Mouse (Mus musculus): ENCODE measurements around the gene Harbi1.

The Harbi1 gene

DNA sequence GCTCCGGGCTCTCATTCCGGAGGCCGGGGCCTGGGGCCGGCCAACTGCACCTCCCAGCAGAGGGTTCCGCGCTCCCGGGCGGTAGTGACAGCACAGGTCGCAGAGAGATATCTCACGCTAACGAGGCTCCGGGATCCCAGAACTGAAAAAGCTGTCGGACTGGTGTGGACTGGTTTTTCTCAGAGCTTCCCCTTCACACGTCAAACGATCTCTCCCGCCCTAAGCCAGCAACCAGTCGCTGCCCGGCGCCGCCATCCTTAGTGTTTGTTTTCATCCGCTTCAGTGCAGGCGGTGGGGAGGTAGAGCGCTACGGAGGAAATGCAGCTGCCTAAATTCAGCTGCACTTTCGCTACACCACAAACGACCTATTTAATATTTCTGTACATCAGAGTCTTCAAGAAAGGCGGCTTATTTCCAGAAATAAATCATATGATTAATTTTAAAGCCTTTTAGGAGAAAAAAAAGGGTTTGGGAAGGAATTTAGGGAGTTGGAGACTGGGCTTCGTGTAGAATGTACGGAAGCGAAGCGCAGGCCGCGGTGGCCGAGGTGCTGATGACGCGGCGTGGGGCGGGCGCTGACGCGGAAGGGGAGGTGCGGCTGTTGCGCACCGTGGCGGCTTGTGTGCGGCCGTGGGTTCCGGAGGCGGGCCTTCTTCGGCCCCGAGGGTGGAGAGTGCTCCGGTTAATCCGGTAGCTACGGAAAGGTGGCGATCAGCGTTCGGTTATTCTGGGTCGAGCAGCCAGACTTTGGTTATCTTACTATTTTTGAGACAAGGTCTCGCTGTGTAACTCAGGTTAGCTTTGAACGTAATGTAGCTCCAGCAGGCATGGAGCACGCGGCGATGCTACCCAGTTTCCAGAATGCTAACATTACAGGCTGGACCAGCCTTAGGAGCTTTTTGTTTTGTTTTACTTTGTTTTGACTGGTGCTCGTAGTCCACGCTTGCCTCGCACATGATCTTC, at the start of gene Harbi1, which contains the start of gene Atg13:
TSS of gene Harbi1 (plus strand) at position 581 of the 963 bp plus-strand sequence.
TSS of gene Atg13 (minus strand) at position 305 of the 963 bp plus-strand sequence.
- DNase-seq, result peak; percentile 95 to 96

DNA sequence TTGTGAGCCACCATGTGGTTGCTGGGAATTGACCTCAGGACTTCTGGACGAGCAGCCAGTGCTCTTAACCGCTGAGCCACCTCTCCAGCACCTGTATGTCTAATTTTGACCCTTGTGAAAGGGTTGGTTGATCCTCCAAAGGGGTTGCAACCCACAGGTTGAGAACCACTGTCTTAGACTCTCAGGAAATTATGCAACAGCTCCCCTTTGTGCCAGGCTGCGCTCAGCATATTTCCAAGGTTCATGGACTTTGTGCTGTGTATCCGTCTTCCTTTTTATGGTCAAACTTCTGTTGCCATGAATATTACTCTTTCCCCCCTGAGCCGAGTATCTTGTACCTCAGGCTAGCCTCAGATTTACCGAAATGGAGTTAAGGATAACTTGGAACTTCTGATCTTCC, 49.7 kb upstream of the Harbi1 start:
- DNase-seq, result no peak

DNA sequence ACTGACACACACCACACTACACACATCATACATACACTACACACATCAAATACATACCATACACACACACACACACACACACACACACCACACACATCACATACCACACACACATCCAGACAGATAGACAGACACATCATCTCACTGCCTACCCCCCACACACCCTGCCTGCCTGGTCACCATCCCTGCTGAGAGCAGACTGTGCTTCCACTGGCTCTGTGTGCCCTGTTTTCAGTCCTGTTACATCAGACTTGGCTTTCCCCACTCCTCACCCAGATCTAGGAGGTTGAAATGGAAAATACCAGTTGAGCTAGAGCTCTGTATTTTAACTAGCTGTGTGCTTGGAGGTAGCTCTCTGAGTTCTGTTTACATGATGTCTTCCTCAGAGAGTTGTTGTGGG, 45.9 kb upstream of the Harbi1 start:
- DNase-seq, result no peak

DNA sequence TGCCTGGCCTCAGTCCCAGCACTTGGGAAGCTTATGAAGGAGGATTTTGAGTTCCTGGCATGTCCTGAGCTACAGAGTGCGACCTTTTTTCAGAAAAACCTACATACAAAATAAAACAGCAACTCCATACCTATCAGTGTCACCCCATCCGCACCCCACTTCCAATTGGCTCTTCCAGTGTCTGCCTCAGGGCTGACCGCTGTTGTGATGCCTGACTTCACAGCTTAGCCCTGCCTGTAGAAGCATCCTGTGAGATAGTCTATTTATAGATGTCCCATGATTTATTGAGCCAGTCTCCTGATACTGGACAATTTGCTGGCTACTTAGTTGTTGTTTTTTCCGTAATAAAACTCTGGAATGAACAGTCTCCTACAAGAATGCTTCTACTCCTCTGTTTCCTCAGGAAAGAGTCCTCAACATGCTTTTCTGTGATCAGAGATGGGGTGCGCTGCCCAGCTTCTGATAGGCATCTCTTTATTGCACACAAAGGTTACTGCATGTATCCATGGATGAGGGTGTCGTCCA, 44.2 kb upstream of the Harbi1 start:
- no peak for DNase-seq

DNA sequence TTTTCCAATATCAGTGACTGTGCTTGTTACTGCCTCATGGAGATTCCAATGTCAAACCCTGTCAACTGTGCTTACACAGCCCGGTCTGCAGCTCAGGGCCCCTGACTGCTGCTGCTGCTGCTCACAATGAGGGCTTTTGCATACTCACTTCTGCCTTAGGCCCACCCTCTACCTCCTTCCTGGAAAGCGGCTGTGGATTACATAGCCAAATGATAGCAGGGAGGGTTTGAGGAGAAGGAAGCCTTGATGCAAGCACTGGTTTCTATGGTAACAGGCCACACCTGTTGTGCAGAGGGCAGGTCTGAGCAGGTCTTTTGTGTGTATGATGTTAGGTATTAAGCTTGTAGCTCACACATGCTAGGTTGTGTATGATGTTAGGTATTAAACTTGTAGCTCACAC, 42.9 kb upstream of the Harbi1 start:
- DNase-seq, result no peak

DNA sequence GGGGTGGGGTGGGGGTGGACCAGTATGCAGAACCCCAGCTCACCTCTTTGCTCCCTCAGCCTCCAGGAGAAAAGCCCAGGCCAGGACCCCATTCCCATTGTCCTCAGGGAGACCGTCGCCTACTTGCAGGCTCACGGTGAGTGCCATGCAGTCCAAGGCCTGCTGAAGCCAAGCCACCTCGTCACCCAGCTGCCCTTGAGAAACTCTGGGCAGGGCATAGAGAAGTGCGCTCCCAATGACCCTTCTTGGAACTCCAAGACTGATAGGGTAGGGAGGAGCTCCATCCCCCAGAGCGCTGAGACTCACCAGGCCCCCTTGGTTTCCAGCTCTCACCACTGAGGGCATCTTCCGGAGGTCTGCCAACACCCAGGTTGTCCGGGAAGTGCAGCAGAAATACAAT, 41.3 kb upstream of the Harbi1 start:
- DNase-seq, result no peak

DNA sequence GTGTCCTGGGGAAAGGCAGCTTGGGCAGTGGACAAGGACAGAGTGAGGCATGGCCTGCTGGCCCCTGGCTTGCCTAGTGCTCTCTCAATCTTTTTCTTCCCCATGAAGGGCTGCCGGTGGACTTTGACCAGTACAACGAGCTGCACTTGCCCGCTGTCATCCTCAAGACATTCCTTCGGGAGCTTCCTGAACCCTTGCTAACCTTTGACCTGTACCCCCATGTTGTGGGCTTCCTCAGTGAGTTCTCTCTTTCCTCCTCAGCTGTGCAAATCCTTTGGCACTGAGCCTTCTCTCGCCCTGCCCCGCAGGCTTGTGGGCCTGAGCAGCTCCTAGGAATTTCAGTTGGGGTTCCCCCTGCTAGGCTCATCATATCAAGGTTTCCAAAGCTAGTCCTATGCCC, 40.6 kb upstream of the Harbi1 start:
- no peak for DNase-seq

DNA sequence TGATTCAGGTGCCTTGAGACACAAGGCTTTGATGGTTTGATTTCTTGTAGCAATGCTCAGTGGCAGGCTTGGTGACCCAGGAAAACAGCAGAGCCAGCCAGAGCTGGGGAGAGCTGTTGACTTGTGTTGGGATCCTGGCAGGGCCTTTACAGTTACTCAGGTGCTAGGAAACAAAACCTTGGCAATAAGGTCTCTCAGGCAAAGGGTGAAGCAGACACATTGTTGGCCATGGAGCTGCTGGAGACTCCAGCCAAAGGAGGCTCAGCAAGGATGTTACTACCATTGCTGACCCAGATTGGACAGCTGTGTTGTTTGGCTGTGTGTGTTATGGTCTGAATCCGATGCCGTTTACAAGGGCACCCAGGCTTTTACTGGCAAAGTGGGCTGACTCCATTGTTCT, 37.1 kb upstream of the Harbi1 start:
- DNase-seq, result no peak

DNA sequence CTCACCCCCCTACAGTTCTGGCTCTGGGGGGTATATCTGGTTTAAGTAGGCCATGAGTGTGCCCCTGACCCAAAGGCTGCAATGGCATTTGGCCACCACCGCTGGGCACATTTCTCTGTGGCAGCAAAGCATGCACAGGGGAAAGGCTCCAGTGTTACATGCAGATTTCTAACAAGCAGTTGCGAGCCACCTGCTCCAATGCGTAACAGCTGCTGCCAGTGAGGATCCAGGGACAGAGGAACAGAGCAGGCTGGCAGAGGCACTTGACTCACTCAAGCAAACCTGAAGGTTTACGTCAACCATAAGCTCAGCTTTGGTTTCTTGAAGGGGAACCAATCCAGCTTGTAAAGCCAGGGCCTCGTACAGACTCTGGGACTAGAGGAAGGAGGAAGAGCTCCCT, 35.8 kb upstream of the Harbi1 start:
- no peak for DNase-seq

DNA sequence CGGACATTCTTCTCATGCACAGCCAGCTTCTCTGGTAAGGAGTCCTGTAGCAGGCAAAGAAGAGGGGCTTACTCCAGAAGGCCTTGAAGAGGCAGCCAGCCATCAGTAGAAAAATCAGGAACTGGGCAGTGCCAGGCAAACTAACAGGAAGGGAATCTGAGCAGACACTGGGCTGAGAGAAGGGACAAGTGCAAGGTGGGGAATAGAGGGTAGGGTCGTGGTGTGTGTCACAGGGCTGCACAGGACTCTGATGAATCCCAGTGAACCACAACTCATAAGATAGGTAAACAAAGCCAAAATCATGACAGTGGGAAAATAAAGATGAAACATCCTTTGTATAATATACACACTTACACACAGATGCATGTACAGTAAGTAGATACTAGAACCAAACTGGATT, 34.2 kb upstream of the Harbi1 start:
- DNase-seq, result no peak

DNA sequence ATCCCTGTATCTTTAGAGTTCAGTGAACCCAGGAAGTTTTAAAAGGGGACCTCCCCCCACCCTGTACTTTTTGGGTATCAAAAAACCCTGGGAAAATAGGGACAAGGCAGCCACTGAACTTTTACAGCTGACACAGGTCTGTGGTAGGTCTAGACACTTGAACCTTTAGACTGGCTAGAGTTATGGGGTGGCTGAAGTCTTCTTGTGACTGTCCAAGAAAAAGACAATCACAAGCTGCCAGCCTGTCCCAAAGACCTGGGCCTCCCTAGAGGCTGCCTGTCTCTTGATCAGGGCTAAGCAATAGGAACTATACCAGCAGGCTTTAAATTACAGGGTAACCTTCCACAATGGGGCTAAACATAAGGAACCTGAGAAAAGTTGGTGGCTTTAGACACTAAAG, 33.7 kb upstream of the Harbi1 start:
- no peak for DNase-seq

DNA sequence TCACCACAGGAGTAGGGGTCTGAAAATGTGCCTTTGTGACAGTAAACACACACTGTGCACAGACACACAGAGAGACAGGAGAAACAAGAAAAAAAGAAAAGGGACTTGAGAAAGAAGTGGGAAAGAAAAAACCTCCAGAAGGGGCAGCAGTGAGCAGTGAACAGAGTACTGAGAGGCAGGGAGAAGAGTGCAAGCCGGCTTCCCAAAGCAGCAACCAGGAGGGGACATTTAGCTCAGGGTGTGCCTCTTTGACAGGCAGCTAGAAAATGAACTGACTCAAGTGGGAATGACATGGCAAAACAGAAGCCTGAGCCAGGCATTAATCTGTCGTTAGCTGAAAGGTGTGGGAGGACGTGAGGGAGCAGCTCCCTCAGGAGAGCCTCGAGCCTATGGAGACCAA, 27.8 kb upstream of the Harbi1 start:
- DNase-seq, result peak; percentile 56 to 71

DNA sequence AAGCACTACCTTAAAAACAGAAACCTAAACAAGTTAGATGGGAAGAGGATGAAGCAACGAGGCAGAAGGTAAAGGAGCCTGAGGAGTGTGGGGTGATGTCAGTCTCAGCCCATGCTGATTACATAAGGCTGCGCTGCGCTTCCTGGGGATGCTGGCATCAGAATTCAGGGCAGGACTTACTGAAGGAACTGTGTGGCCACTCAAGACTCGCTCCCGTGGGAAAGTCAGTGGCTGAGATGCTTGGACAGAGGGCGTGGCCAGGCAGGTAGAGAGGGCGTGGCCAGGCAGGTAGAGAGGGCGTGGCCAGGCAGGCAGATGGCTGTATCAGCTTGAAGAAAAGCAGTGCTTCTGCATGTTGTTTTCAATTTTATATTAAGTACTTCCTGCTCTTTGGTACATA, 26.7 kb upstream of the Harbi1 start:
- no peak for DNase-seq

DNA sequence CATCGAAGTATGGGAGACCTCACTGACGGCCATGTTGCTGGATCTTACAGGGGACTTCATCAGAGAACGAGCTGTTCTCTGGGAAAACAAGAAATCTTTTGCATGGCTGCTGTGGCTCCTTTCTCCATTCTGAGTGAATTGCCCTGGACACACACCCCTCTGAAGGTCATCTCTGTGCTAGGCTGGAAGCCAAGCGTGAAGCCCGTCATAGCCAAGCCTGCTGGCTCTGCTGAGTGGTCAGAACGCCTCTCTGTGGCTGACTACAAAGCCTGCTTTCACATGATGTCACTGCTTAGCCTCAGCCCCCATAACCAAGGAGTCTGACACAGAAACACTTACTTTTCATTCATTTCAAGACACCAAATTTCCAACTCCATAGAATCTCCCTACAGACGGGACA, 21.2 kb upstream of the Harbi1 start:
- DNase-seq, result no peak

DNA sequence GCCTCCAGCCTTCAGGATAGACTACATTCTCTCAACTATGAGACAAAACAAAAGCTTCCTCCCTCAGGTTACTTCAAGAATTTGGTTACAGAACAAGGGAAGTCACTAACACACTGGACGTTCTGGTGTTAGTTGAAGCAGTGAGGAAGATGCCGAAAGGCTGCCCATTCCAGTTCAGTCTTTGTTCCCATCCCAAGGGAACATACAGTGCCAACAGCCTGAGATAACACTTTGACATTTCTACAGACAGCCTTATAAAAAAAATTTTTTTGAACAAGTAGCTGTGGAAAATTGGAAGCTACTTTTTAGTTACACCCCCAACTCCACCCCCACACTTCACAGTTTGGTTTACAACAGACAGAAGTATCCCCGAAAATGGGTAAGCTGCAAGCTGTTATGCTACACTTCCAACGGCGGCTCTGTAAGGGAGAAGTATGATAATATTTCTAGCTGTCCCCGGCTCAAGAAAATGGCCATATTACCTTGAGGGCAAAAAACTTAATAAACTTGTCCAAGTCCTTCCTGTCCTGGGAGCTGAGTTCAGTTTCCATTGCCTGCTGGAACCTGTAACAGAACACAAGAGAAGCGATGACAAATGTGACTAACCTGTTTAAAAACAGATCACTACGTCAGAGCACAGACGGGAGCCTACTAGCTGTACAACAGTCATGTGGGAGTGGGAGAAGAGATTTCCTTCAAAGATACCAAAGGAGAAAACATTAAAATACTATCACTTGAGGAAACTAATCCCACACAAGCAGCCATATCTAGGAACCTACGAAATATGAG, 15.0 kb upstream of the Harbi1 start:
- no peak for DNase-seq

DNA sequence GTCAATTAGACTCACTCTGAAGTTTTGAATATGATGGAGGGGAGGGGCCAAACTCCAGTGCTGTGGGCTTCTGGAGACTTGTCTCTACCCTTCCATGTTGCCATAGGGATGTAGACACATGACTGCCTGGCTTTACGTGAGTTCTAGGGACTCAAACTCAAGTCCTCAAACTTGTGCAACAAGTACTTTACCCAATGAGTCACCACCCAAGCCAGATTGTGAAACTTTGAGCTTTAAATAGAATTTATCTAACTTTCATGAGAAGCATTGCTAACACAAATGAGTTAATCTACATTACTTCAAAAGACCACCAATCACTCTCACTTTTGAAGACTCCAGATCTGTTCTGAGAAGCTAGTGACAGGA, 14.4 kb upstream of the Harbi1 start:
- no peak for DNase-seq

DNA sequence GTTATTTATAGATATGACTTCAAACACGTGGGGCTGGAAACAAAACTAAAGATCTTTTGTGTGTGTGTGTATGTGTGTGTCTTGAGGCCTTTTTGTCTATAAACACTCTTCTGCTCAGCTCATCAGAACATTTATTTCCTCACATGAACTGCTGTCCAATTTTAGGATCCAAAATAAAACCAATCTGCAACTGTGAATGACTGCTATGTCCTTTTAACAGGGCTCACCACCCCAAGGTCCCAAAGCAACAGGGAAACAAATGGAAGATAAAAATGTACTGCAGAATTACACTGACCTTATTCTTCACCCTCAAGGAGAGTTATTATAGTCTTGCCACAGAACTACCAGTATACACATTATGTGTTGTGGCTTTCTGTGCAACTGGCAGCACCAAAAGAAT, 11.4 kb upstream of the Harbi1 start:
- no peak for DNase-seq

DNA sequence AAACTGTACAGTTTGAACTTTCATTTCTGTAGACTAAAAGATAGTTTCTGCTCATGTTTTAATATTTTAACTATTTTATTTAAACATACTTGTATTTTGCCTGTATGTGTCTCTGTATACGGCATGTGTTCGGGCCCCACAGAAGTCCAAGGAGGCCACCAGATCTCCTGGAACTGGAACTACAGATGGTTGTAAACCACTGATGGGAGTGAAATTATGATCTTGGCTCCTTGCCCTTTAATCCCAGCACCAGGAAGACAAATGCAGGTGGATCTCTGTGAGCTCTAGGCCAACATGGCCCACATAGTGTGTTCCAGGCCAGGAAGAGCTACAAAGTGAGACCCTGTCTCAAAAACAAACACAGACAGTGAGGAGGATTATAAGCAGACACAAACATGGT, 9.3 kb upstream of the Harbi1 start:
- DNase-seq, result no peak

DNA sequence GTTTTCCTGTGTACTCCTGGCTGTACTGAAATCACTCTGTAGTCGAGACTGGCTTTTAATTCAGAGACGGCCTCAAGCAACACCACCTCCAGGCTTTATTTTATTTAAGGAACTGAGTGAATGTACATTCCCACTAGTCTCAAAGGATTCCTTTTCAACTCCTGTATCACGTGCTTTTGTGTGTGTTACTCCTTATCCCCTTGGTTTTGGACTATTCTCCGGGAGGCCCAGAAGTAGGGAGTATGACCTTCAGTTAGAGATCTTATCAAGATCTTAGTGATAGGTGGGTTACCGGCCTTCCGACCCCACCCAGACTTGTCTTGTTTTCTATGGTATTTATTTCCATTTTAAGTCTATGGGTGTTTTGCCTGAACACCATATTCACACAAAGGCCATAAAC, 4.9 kb upstream of the Harbi1 start:
- no peak for DNase-seq

DNA sequence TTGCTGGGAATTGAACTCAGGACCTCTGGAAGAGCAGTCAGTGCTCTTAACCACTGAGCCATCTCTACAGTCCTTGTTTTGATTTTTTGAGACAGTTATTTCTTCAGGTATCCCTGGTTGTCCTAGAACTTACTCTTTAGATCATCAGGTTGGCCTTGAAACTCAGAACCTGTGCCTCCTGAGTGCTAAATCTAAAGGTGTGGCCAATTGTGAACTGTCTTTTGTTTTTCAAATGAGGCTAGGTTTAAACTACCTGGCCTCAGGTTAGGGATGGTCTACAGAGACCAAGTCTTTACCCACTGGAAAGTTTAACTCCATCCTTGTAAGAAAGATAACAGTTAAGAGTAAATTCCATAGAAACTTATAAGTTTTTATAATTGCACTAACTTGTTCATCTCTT, 4.2 kb upstream of the Harbi1 start:
- no peak for DNase-seq

DNA sequence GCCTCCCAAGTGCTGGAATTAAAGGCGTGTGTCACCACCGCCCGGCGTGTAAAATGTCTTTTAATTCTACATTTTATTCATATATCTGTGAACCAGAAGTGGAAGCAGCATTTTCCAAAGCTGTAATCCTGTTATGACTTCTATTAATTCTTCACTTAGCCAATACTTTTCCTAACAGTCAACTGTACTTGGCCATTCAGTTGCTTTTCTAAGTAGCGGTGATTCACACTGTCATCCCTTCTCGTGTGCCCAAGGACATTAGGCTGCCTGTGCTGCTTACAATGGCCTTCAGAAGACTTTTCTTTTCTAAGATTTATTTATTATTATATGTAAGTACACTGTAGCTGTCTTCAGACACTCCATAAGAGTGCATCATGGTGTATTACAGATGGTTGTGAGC, 2.3 kb upstream of the Harbi1 start:
- DNase-seq, result no peak

DNA sequence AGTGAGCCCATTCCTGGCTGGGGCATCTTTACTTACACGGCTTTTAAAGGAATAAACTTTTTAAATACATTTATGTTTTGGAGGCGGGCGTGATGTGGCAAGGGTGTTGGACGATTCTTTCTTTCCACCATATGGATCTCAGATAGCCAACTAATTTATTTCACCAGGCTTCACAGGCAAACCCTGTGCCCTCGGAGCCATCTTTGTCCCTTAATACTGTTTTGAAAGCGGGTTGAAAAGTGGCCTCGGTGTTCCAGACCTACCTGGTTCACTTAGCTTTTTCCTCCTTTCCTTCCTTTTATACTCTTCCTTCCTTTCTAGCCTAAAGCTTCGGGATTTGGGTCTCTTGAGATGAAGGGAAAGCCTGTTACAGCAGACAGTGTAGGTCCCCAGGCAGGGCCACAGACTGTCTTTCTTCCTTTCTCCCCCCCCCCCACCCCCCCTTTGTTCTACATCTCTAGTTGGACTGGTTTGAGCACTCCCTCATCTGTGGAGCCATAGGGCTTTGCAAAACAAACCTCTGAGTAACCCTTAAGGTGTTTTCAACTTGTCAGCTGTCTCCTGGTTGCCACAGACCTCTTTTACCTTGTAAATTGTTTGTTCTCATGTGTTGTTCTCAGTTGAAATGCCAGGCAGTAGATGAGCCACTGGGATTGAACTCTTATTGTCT, 739 bp downstream of the Harbi1 start:
- no peak for DNase-seq

DNA sequence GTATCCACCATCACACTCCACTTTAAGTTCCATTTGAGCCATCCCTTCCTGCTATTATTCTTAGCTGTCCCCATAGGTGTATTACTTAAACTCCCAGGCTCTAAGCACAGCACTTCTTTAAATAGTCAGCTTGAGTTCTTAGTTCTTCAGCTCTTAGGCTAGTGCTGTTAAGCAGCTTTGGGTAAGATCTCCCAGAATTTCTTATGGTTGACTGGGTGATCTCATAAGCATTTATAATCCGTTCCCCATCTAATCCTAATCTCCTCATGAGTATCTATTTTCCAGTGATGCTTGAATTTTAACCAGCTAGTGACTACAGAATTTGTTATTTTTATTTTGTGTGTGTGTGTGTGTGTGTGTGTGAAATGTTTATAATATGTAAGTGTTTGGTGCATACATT, 4.3 kb downstream of the Harbi1 start:
- DNase-seq, result no peak
